8 mouse cellular contexts compared by ENCODE assay signal in genomic region chr1:180763828-180764227, GRCm38 (mm10). TPM values are rescaled to one million over a fixed set of nuclear protein-coding genes. Genes with fewer than 3 reads are reported as not detected.
DNase-seq lines count a peak whose midpoint lies in the region; ATAC-seq and TF ChIP-seq lines count a peak whose summit lies in the region.

No protein-coding gene starts in this region.

- H3K4me1 ChIP-seq in forebrain, embryonic 15.5 days, result peaks cover 21% of the 10 kb centered on the region
- peaks cover 6% of the 10 kb centered on the region for H3K4me1 ChIP-seq in lung, adult 2 months (ENCODE audit: control insufficient read depth, insufficient read depth, low read length)

- no peaks in the 10 kb centered on the region for H3K9me3 ChIP-seq in forebrain, embryonic 15.5 days

- peak overlapping the region; percentile 33 for H3K9ac ChIP-seq in forebrain, embryonic 15.5 days (replicated peaks)

- no peaks in the 10 kb centered on the region for H3K36me3 ChIP-seq in forebrain, embryonic 15.5 days

- DNase-seq in ES-CJ7 (ENCODE audit: low read depth, low spot score), result peak; percentile 93
- DNase-seq in cerebellum, adult 11 months, result peak; percentile 82
- DNase-seq in heart, postnatal 36 days, result peak; percentile 84 to 85
- DNase-seq in layer of hippocampus, adult 2 months (ENCODE audit: low spot score in 2 of 2), result peak; percentile 77 to 86
- peak; percentile 80 for DNase-seq in lung, adult 2 months
- peak; percentile 81 for DNase-seq in testis, postnatal 14 days (ENCODE audit: low spot score)

- peak overlapping the region; percentile 41 for H3K4me3 ChIP-seq in forebrain, embryonic 15.5 days
- H3K4me3 ChIP-seq in layer of hippocampus, adult 2 months, result peak overlapping the region; percentile 46
- H3K4me3 ChIP-seq in lung, adult 2 months (replicated peaks; ENCODE audit: extremely low read depth, low read depth, low read length), result peak overlapping the region; percentile 1

- no peak overlapping the region for H3K27ac ChIP-seq in forebrain, embryonic 15.5 days (replicated peaks)
- no peak overlapping the region for H3K27ac ChIP-seq in layer of hippocampus, adult 2 months

- peak; percentile 82 for ATAC-seq in forebrain, embryonic 15.5 days (replicated peaks)
- peak; percentile 71 for ATAC-seq in neutrophil, adult 5-6 weeks (ENCODE audit: extremely low read depth, insufficient number of reproducible peaks, low FRiP score, poor library complexity, severe bottlenecking)

- WGBS in forebrain, embryonic 15.5 days, result 2% methylated on average over 11 of the region's 11 CpGs
- WGBS in lung, adult 2 months, result 2% methylated on average over 11 of the region's 11 CpGs

- no peak for TF ChIP-seq POLR2A in lung, adult 2 months (IDR thresholded peaks at IDR 0.05; ENCODE audit: borderline replicate concordance, extremely low read depth, low read depth, low read length)

- peaks cover 5% of the 10 kb centered on the region; the same call in 1 of the 2 replicates for H3K27me3 ChIP-seq in forebrain, embryonic 15.5 days

- intact Hi-C loops in heart, postnatal 36 days (cut with DNase I), result loop anchor here (1.0 to 5.0 kb wide), 2 partner anchors 44 to 332 kb away; no protein-coding TSS in a partner anchor

- peak; percentile 96 for TF ChIP-seq CTCF in layer of hippocampus, adult 2 months (conservative IDR thresholded peaks at IDR 0.05)
- peak; percentile 90 for TF ChIP-seq CTCF in lung, adult 2 months (IDR thresholded peaks at IDR 0.05; ENCODE audit: insufficient read depth, low read length)

- peak overlapping the region; percentile 79 for H3K4me2 ChIP-seq in forebrain, embryonic 15.5 days (replicated peaks)

RNA-seq across cellular contexts. Expression of gene Acbd3, which starts 38.0 kb away (rescaled TPM):
- 20.7 and 23.7 TPM in 2 replicates for polyA plus RNA-seq in forebrain, embryonic 15.5 days (2015; fragmentation: Nextera tagmentation; extraction: Ambion mirVana)
- total RNA-seq in heart, postnatal 36 days (2021), result 10 to 100 TPM; 22.5 to 23.4 TPM
- total RNA-seq in layer of hippocampus, adult 2 months (2021), result 10 to 100 TPM; 32.6 to 34.4 TPM
- polyA plus RNA-seq in lung, adult 2 months (2012; rRNA removed), result 12.2 and 15.0 TPM in 2 replicates
- total RNA-seq in neutrophil, adult 5-6 weeks (2017), result 89.5 and 91.6 TPM in 2 replicates

RNA-seq across cellular contexts. Expression of gene H3f3a, which starts 49.9 kb away (rescaled TPM):
- polyA plus RNA-seq in forebrain, embryonic 15.5 days (2015; fragmentation: Nextera tagmentation; extraction: Ambion mirVana), result 3,899 and 4,029 TPM in 2 replicates
- total RNA-seq in heart, postnatal 36 days (2021), result 100 to 1,000 TPM; 457 to 506 TPM
- total RNA-seq in layer of hippocampus, adult 2 months (2021), result 100 to 1,000 TPM; 319 to 351 TPM
- polyA plus RNA-seq in lung, adult 2 months (2012; rRNA removed), result 282 and 339 TPM in 2 replicates
- total RNA-seq in neutrophil, adult 5-6 weeks (2017), result 2,143 and 2,209 TPM in 2 replicates
